Mouse (Mus musculus): ENCODE data around the gene Rbms3. TPM values are rescaled to one million over a fixed set of nuclear protein-coding genes. Genes with fewer than 3 reads are reported as not detected.

The Rbms3 gene
- polyA plus RNA-seq (2012; rRNA removed): 13.5 and 24.5 TPM in 2 replicates

GRCm38 (mm10) chr9:117629771-117630170 lies at the start of gene Rbms3:
Gene Rbms3, minus strand, starts transcription at chr9:117629913.

Measured in central nervous system, embryonic 14 days (tissue).